8 mouse cellular contexts compared by ENCODE assay signal in the genomic region with DNA sequence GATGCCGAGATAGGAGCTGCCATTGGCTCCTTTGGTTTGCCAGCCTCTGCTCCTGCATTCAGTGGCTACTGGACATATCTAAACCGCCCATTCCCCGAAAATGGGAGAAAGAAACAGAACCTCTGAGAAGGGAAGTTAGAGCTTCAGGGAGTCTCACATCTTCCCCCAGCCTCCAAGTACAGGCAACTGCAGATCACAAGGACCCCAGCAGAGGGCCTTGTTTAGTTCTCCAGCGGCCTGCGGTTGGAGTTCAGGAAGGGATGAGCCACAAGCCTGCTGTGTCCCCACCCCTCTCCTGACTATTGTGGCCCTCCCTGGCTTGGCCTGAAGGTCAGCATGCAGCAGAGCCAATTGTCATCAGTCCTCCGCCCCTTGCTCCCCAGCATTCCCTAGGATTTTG. TPM values are rescaled to one million over a fixed set of nuclear protein-coding genes. Genes with fewer than 3 reads are reported as not detected.
DNase-seq lines count a peak whose midpoint lies in the region; ATAC-seq lines count a peak whose summit lies in the region.

No protein-coding gene starts in this region.

- no peaks in the 10 kb centered on the region for H3K9me3 ChIP-seq in intestine, embryonic 16.5 days (ENCODE audit: control insufficient read depth, low read length)
- H3K9me3 ChIP-seq in megakaryocyte, embryonic 14.5 days = no peaks in the 10 kb centered on the region

- peaks cover 17% of the 10 kb centered on the region; the same call in 1 of the 2 replicates for H3K27me3 ChIP-seq in intestine, embryonic 16.5 days (replicated peaks; ENCODE audit: control insufficient read depth, insufficient read depth, low read length)
- H3K27me3 ChIP-seq in megakaryocyte, embryonic 14.5 days (replicated peaks) = peaks cover 6% of the 10 kb centered on the region

- 24% methylated on average over 6 of the region's 6 CpGs for WGBS in intestine, embryonic 16.5 days

- H3K27ac ChIP-seq in intestine, embryonic 16.5 days (ENCODE audit: low read length) = no peak overlapping the region

- H3K9ac ChIP-seq in intestine, embryonic 16.5 days (ENCODE audit: low read depth, low read length) = 0 out of 2 replicates have a peak overlapping the region, but pooled peaks have one; percentile 87

- H3K4me3 ChIP-seq in intestine, embryonic 16.5 days (ENCODE audit: low read length) = peak overlapping the region; percentile 73
- peak overlapping the region; percentile 98 for H3K4me3 ChIP-seq in megakaryocyte, embryonic 14.5 days (replicated peaks)

- DNase-seq in adrenal gland, postnatal 14 days = peak; percentile 81
- DNase-seq in embryo, embryonic 11.5 days (ENCODE audit: low read depth, low spot score) = peak; percentile 41
- DNase-seq in left cerebral cortex, postnatal 14 days (ENCODE audit: low spot score in 2 of 2) = peak; percentile 67 to 71
- peak; percentile 79 for DNase-seq in right cerebral cortex, postnatal 10 days (ENCODE audit: low spot score in 2 of 2)
- no peak for DNase-seq in natural killer cell, adult 2 months (ENCODE audit: low spot score in 2 of 2)

- no peaks in the 10 kb centered on the region for H3K36me3 ChIP-seq in intestine, embryonic 16.5 days (ENCODE audit: control insufficient read depth, insufficient read depth, low read length)
- H3K36me3 ChIP-seq in megakaryocyte, embryonic 14.5 days (replicated peaks; ENCODE audit: low read length) = no peaks in the 10 kb centered on the region

- ATAC-seq in granulocyte monocyte progenitor cell, adult 5-6 weeks (replicated peaks; ENCODE audit: poor library complexity, severe bottlenecking) = peak; percentile 73
- 0 out of 2 replicates have a peak, but pooled peaks have one; percentile 6 for ATAC-seq in intestine, embryonic 16.5 days

- H3K4me1 ChIP-seq in intestine, embryonic 16.5 days (ENCODE audit: control insufficient read depth, insufficient read depth, low read length) = 0 out of 2 replicates have a peak, but pooled peaks cover 2% of the 10 kb centered on the region
- peaks cover 83% of the 10 kb centered on the region for H3K4me1 ChIP-seq in megakaryocyte, embryonic 14.5 days

- H3K4me2 ChIP-seq in intestine, embryonic 16.5 days (ENCODE audit: low read depth, low read length) = peak overlapping the region; percentile 99

- intact Hi-C loops in left cerebral cortex, postnatal 14 days (cut with DNase I) = loop anchor here (2.0 to 10.0 kb wide), 4 partner anchors 169 to 555 kb away; no protein-coding TSS in a partner anchor

RNA-seq across cellular contexts. Expression of a gene that starts 0.8 kb away (rescaled TPM):
- total RNA-seq in adrenal gland, postnatal 14 days (2021) = 20.8 and 26.1 TPM in 2 replicates
- total RNA-seq in granulocyte monocyte progenitor cell, adult 5-6 weeks (2014; fragmentation: Nextera tagmentation) = 34.9 and 51.2 TPM in 2 replicates
- 25.2 and 27.1 TPM in 2 replicates for total RNA-seq in granulocyte monocyte progenitor cell, adult 5-6 weeks (2017)
- polyA plus RNA-seq in intestine, embryonic 16.5 days (2015; fragmentation: Nextera tagmentation; extraction: Ambion mirVana) = 6.7 and 6.8 TPM in 2 replicates
- total RNA-seq in left cerebral cortex, postnatal 14 days (2021) = 10 to 100 TPM; 47.3 to 54.6 TPM
- polyA plus RNA-seq in megakaryocyte, embryonic 14.5 days (2012; ENCODE audit: insufficient read depth, low replicate concordance) = 9.0 and 9.4 TPM in 2 replicates

Comparison
In these comparisons a context has a peak if more than half of its experiments do, and no peak if none do; other contexts are left out.
1. DNase-seq: peak in adrenal gland, postnatal 14 days (single experiment), embryo, embryonic 11.5 days (single experiment), left cerebral cortex, postnatal 14 days (2 of 2) and right cerebral cortex, postnatal 10 days (2 of 2); none in natural killer cell, adult 2 months (0 of 2).